Mouse (Mus musculus): ENCODE measurements at regions not wholly inside any gene's neighbourhood (a gene's known extent, or its start where the extent isn't known, plus 50 kb on each side); places are given as distances from the start of the nearest gene placed in this dataset.

DNA sequence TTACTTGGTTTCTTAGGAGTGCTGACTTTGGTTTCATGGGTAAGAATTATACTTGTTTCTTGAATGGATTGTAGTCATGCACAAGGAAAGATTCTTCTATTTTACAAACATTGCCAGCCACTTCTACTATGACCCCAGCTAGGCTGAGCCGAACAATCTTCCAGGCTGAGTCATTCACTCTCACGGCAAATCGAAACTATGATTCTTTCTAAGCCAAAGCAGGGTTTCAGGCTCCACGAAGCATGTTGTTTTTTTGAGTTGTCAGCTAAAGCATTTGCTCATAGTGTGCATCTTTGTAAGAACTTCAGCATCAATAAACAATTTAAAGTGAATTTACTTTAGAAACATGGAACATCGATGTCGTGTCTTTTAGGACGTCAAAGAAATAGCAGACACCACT lies 133.5 kb downstream of the Fbxo8 start:
- TF ChIP-seq CTCF (conservative IDR thresholded peaks at IDR 0.05; ENCODE audit: insufficient read depth, insufficient read length, low read depth, low read length) (no peak), POLR2A (IDR thresholded peaks at IDR 0.05; ENCODE audit: low read depth, low read length) (no peak)

Measured in kidney, adult 2 months (tissue).